Comparison of ENCODE assay signal across 10 mouse cellular contexts in genomic region chr12:30102891-30103565, GRCm38 (mm10). TPM values are rescaled to one million over a fixed set of nuclear protein-coding genes. Genes with fewer than 3 reads are reported as not detected.
DNase-seq lines count a peak whose midpoint lies in the region; ATAC-seq and TF ChIP-seq lines count a peak whose summit lies in the region.
"Had no signal": no experiment of that assay in that cellular context is flagged by ENCODE, and none has a peak within 500 bp of the region (broad histone marks: within the 10 kb centered on the region; RNA-seq: fewer than 3 reads in every experiment).

No protein-coding gene starts in this region.

- no peaks in the 10 kb centered on the region for H3K4me1 ChIP-seq in intestine, embryonic 15.5 days (replicated peaks)
- no peaks in the 10 kb centered on the region for H3K4me1 ChIP-seq in intestine, embryonic 16.5 days (ENCODE audit: control insufficient read depth, insufficient read depth, low read length)
- H3K4me1 ChIP-seq in intestine, postnatal 0 days (replicated peaks; ENCODE audit: control insufficient read depth, insufficient read depth, low read length), result no peaks in the 10 kb centered on the region

- WGBS in intestine, embryonic 15.5 days, result 32% methylated on average over 29 of the region's 29 CpGs
- WGBS in intestine, embryonic 16.5 days, result 29% methylated on average over 29 of the region's 29 CpGs
- WGBS in intestine, postnatal 0 days, result 27% methylated on average over 29 of the region's 29 CpGs

- TF ChIP-seq CTCF in intestine, postnatal 0 days (IDR thresholded peaks at IDR 0.05; ENCODE audit: low read depth), result peak; percentile 33; the same call in 1 of the 2 replicates

- intact Hi-C loops in gastrocnemius, postnatal 14 days (cut with DNase I; ENCODE audit: low total_unique reads), result no loop called here

- H3K4me3 ChIP-seq in intestine, embryonic 15.5 days (replicated peaks), result no peak overlapping the region
- H3K4me3 ChIP-seq in intestine, embryonic 16.5 days (ENCODE audit: low read length), result no peak overlapping the region
- H3K4me3 ChIP-seq in intestine, postnatal 0 days (ENCODE audit: low read depth, low read length), result no peak overlapping the region

- no peak overlapping the region for H3K27ac ChIP-seq in intestine, embryonic 15.5 days
- H3K27ac ChIP-seq in intestine, embryonic 16.5 days (ENCODE audit: low read length), result no peak overlapping the region
- H3K27ac ChIP-seq in intestine, postnatal 0 days (ENCODE audit: low read depth, low read length), result no peak overlapping the region

- H3K27me3 ChIP-seq in intestine, embryonic 15.5 days (replicated peaks), result no peaks in the 10 kb centered on the region
- no peaks in the 10 kb centered on the region for H3K27me3 ChIP-seq in intestine, embryonic 16.5 days (replicated peaks; ENCODE audit: control insufficient read depth, insufficient read depth, low read length)
- H3K27me3 ChIP-seq in intestine, postnatal 0 days (replicated peaks; ENCODE audit: control insufficient read depth, insufficient read depth, low read length), result no peaks in the 10 kb centered on the region

- DNase-seq in 3134 (ENCODE audit: extremely low read depth, insufficient read length, low spot score), result peak; percentile 2
- DNase-seq in brain, adult 2 months (ENCODE audit: low read depth, low spot score), result peak; percentile 33
- DNase-seq in c-Kit-positive CD71-positive TER-119-positive erythroid progenitor cells, embryonic 14.5 days (ENCODE audit: low spot score), result no peak
- no peak for DNase-seq in gastrocnemius, postnatal 14 days
- no peak for DNase-seq in layer of hippocampus, adult 8-10 months (ENCODE audit: low spot score in 2 of 2)
- DNase-seq: cerebellum, adult 9-11 months had no signal

- no peaks in the 10 kb centered on the region for H3K36me3 ChIP-seq in intestine, embryonic 15.5 days
- H3K36me3 ChIP-seq in intestine, embryonic 16.5 days (ENCODE audit: control insufficient read depth, insufficient read depth, low read length), result no peaks in the 10 kb centered on the region
- H3K36me3 ChIP-seq in intestine, postnatal 0 days (ENCODE audit: control insufficient read depth, insufficient read depth), result no peaks in the 10 kb centered on the region

- no peak for ATAC-seq in intestine, embryonic 15.5 days
- no peak for ATAC-seq in intestine, embryonic 16.5 days
- no peak for ATAC-seq in intestine, postnatal 0 days

- H3K9ac ChIP-seq in intestine, embryonic 15.5 days, result no peak overlapping the region
- H3K9ac ChIP-seq in intestine, embryonic 16.5 days (ENCODE audit: low read depth, low read length), result no peak overlapping the region
- no peak overlapping the region for H3K9ac ChIP-seq in intestine, postnatal 0 days (ENCODE audit: low read depth, low read length)

- H3K9me3 ChIP-seq in intestine, embryonic 15.5 days, result no peaks in the 10 kb centered on the region
- H3K9me3 ChIP-seq in intestine, embryonic 16.5 days (ENCODE audit: control insufficient read depth, low read length), result no peaks in the 10 kb centered on the region
- no peaks in the 10 kb centered on the region for H3K9me3 ChIP-seq in intestine, postnatal 0 days (ENCODE audit: control insufficient read depth)

- peak overlapping the region; percentile 18; the same call in 1 of the 2 replicates for H3K4me2 ChIP-seq in intestine, embryonic 15.5 days (replicated peaks)
- H3K4me2 ChIP-seq in intestine, embryonic 16.5 days (ENCODE audit: low read depth, low read length), result no peak overlapping the region
- no peak overlapping the region for H3K4me2 ChIP-seq in intestine, postnatal 0 days (replicated peaks; ENCODE audit: low read depth)

RNA-seq across cellular contexts. Expression of gene Tpo, which starts 29.4 kb away (rescaled TPM):
- polyA plus RNA-seq in intestine, embryonic 15.5 days (2015; fragmentation: Nextera tagmentation; extraction: Ambion mirVana), result 0.04 TPM in 1 of 2 replicates, not detected in the other
- polyA plus RNA-seq in intestine, embryonic 16.5 days (2015; fragmentation: Nextera tagmentation; extraction: Ambion mirVana), result not detected in 2 replicates
- not detected in 2 replicates for polyA plus RNA-seq in intestine, postnatal 0 days (2015; fragmentation: Nextera tagmentation; extraction: Ambion mirVana)
- total RNA-seq in gastrocnemius, postnatal 14 days (2021), result not detected
- total RNA-seq in layer of hippocampus, adult 8-10 months (2022), result under 1 TPM in 3 of 4 experiments, not detected in 1; 0.09 to 0.54 (median 0.47) TPM
- total RNA-seq: liver, adult 2 months had no signal
- polyA plus RNA-seq: liver, adult 2 months had no signal

Comparison
In these comparisons a context has a peak if more than half of its experiments do, and no peak if none do; other contexts are left out.
1. DNase-seq: peak in 3134 (single experiment) and brain, adult 2 months (single experiment); none in c-Kit-positive CD71-positive TER-119-positive erythroid progenitor cells, embryonic 14.5 days (single experiment), gastrocnemius, postnatal 14 days (single experiment) and layer of hippocampus, adult 8-10 months (0 of 2).